Mouse (Mus musculus): Measurements from ENCODE around the gene Deaf1. TPM values are rescaled to one million over a fixed set of nuclear protein-coding genes. Genes with fewer than 3 reads are reported as not detected.

Deaf1 gene
- 10 to 100 TPM; 79.4 to 82.5 TPM for total RNA-seq (2021)

DNA sequence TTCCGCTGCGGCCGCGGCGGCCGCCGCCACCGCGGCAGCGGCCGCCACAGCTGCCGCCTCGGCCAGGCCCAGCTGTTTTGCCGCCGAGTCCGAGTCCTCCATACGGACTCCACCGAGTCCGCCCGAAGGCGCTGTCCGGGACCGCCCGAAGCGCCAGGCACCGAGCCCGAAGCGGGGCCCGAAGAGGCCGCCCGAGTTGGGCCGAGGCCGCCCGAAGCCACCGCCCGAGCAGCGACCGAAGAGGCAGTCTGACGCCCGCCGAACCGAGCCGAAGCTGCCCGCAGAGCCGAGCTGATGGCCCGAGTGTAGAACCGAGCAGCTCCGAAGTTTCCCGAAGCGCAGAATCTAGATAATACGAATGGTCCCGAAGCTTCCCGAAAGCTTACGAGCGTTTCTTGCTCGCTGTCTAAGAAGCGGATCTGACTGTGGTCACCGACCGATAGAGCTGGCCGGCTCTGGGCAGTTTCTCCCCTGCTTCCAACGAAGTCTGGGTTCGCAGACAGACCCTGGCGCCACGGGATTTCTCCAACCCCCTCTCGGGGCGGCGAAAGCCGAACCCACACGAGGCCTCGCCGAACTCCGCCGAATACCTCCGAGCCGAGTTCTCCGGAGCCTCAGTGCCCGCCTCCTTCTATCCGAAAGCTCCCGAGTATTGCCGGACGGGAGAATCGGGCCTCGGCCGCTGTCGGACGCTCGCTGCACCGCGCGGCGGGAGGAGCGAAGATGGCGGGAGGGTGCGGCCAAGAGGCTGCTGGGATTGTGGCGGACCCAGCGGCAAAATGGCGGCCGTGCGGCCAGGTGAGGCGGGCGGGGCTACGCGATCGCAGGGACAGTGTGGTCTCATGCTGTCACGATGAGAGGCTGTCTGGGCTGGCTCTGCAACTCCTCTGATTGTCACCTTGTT, at the start of gene Deaf1, which contains the start of gene Tmem80:
TSS of gene Deaf1 (minus strand) at position 222 of the 904 bp plus-strand sequence.
TSS of gene Tmem80 (plus strand) at position 271 of the 904 bp plus-strand sequence.
- DNase-seq = peak; percentile 99

- DNase-seq = no peak
These were observed 46.9 kb upstream of the Deaf1 start for GRCm38 (mm10) chr7:141374399-141374798.

DNA sequence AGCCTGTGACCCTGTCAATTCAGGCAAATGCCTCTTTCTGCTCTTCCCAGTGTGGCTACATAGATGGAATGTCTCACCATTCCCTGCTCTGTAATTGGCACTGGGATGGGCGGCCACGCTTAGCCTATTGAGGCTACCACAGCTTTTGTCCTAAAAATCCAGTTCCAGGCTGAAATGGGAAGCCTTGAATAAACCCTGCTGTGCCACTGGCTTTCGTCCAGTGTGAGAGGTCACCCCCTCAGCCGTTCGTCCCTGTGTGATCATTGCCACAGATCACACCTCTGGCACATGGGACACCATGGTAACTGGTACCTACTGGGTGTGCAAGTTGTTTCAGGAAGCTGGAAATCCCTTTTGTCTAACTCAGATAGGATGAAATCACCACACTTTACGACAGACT, 46.1 kb upstream of the Deaf1 start:
- DNase-seq = no peak

- no peak for DNase-seq
These were observed 44.6 kb upstream of the Deaf1 start for GRCm38 (mm10) chr7:141371942-141372595.

GRCm38 (mm10) chr7:141369918-141370317, 42.4 kb upstream of the Deaf1 start:
- DNase-seq = no peak

GRCm38 (mm10) chr7:141367358-141367757, 39.9 kb upstream of the Deaf1 start:
- DNase-seq = no peak

- no peak for DNase-seq
These were observed 37.6 kb upstream of the Deaf1 start for GRCm38 (mm10) chr7:141365049-141365445.

DNA sequence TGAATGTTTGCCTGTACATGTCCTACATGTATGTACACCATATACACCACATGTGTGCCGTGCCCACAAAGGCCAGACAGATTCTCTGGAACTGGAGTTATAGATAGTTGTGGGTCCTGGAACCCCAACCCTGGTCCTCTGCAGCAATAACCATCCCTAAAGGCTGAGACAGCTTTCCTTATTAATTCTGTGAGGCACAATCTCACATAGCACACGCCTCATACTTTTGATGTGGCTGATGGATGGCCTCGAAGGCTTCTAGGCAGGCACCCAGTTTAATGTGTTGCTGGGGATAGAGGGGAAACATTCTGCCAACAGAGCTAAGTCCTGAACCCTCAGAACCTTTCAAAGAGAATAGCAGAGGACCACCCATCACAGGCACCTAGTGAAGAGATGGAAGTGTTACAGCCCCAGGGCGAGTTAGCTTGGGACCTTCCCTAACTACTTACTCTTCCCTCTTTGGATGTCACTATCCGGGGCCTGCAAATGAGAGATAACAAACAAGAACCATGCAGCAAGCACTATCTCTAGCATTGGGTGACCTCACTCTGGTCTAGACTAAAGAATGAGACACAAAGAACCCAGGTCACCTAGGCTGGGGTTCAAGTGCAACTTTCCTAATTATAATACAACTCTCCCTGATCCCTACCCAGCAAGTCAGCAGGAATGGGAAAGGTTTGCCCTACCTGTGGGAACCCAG, 37.0 kb upstream of the Deaf1 start:
- no peak for DNase-seq

- DNase-seq = no peak
These were observed 36.2 kb upstream of the Deaf1 start for GRCm38 (mm10) chr7:141363752-141364125.

GRCm38 (mm10) chr7:141363106-141363751, 35.7 kb upstream of the Deaf1 start:
- peak; percentile 62 to 72 for DNase-seq

GRCm38 (mm10) chr7:141361510-141361909, 34.0 kb upstream of the Deaf1 start:
- no peak for DNase-seq

GRCm38 (mm10) chr7:141356971-141357370, 29.5 kb upstream of the Deaf1 start:
- DNase-seq = peak in 1 of 2 experiments; percentile 46

- DNase-seq = peak; percentile 26 to 28
These were observed 28.3 kb upstream of the Deaf1 start for GRCm38 (mm10) chr7:141355626-141356326.

DNA sequence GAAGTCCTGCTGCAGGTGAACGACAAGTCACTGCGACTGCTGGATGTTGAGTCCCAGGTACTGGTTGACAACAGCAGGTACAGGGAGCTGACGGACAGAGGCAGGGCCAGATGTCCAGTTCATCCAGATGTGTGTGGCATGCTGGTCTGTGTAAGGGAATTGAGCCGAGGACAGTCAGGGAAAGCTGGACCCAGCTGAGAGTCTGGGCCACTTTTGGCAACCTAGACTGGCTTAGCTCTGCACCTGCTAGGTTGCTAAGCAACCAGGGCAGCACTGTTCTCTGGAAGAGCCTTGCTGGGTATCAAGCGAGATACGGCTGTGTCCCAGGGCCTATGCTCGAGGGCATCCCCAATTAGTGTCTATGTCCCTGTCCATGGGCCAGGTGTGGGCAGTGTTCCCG, 27.6 kb upstream of the Deaf1 start:
- DNase-seq = no peak

DNA sequence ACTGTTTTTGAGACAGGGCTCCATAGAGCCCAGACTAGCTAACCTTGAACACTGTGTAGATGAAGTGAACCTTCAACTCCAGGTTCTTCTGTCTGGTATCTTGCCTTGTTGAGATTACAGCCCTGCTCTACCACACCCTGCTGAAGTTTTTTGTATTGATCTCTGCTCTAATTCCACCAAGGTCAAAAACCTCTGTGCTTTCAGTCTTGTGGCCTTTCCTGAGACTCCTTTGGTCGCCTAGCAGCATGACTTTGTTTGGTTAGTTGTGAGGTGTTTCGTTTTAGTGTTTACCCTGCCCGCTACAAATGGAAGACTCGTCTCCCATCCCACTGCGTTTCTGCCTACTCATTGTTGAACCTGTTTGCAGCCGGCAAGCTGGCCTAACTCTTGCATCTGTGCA, 23.6 kb upstream of the Deaf1 start:
- no peak for DNase-seq

DNA sequence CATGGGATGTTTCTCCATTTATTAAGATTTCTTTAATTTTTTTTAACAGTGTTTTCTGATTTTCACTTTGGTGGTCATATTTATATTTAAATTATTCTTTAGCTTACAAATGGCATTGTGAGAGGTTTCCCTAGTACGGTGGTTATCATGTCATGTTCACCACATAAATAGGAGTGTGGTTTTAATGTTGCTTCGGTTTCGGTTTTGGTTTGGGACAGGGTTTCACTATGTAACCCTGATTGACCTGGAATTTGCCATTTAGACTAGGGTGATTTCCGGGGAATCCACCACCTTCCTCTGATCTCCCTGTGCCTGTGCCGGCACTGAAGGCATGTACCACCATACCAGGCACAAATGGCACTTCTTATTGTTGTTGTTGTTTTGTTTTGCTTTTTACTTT, 17.3 kb upstream of the Deaf1 start:
- DNase-seq = no peak

DNA sequence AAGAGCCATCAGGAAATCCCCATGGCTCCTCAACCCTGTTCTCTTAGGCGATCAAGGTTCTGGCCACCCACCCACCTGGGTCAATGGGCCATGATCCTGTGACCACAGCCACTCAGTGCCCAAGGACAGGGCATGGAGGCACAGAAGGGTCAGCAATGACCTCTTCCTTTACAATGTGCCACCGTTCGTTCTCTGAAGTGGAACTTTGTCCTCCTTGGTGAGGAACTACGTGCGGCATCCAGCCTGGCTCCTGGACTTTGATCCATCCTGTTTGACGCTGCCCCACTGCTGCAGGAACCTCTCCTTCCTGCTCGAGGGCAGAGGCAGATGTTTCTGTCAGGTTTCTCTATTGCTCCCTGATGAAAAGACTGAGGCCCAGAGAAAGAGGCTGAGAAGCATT, 16.2 kb upstream of the Deaf1 start:
- no peak for DNase-seq

DNA sequence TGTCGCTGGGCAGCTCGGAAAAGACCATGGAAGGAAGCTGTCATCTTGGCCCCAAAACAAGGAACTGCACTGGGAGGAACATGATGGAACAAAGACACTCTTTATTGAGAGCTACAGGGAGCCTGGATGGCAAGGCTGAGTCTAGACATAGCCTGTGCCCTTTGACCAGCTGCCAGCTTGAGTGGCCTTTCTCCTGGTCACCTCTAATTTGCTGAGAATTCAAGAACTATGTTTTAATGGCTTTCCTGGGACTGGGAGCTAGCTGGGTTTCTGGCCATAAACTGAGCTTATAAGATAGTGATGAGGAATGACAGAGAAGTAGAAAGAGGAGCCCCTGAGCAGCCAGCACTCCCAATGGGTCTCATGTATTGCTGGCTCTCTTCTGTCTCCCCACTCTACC, 15.7 kb upstream of the Deaf1 start:
- DNase-seq = no peak

- no peak for DNase-seq
These were observed 14.3 kb upstream of the Deaf1 start for GRCm38 (mm10) chr7:141341689-141342226.

- no peak for DNase-seq
These were observed 13.0 kb upstream of the Deaf1 start for GRCm38 (mm10) chr7:141340476-141340875.

- no peak for DNase-seq
These were observed 12.5 kb upstream of the Deaf1 start for GRCm38 (mm10) chr7:141340023-141340422.
